Mouse (Mus musculus) C2C12 (cell line): ENCODE measurements around the gene Gpsm1.

Source experiments
- CEBPB ChIP-seq: IDR thresholded peaks from one replicate; pipeline ENCODE4 v1.6.1; 2011; ENCODE audit warnings: low read depth, mild to moderate bottlenecking, control low read depth, moderate library complexity
- CTCF ChIP-seq: IDR thresholded peaks from one replicate; pipeline ENCODE4 v1.5.1; 2011; ENCODE audit not compliant: control insufficient read depth, insufficient read depth, insufficient read length
- MAX ChIP-seq: IDR thresholded peaks from one replicate; pipeline ENCODE4 v1.6.1; 2011; ENCODE audit warnings: mild to moderate bottlenecking, control low read depth
- MYOD1 ChIP-seq: IDR thresholded peaks from one replicate; pipeline ENCODE4 v1.6.1; 2011; ENCODE audit warnings: low read depth; ENCODE audit not compliant: control insufficient read depth, insufficient read length
- USF1 ChIP-seq: IDR thresholded peaks from one replicate; pipeline ENCODE4 v1.6.1; 2011; ENCODE audit warnings: low read depth, mild to moderate bottlenecking, control low read depth, moderate library complexity

- TF ChIP-seq CTCF = no peak
- TF ChIP-seq CEBPB = no peak
- no peak for TF ChIP-seq USF1
- TF ChIP-seq MAX = no peak
- TF ChIP-seq MYOD1 = peak; percentile 62
Observed at GRCm38 (mm10) chr2:26305555-26305954, 9.8 kb upstream of the Gpsm1 start.
